Mouse (Mus musculus) limb, embryonic 12.5 days (tissue): ENCODE data around the gene Brsk1. TPM values are rescaled to one million over a fixed set of nuclear protein-coding genes. Genes with fewer than 3 reads are reported as not detected.
A peak's percentile ranks its signal among the peaks of the same experiment; 100 is the strongest.

Experiments
- ATAC-seq: fragments of 200-750 bp; cut with Nextera tagmentation; 2 replicates; pipeline ENCODE4 v1.8.0; 2017; ENCODE audit warnings: low read depth, moderate TSS enrichment; ENCODE audit not compliant: insufficient number of reproducible peaks, insufficient read depth, low FRiP score, low TSS enrichment
- H3K27ac ChIP-seq: fragments of 300-500 bp; sonication (generic); 2 replicates; pipeline ENCODE4 v1.5.1; 2016; ENCODE audit warnings: mild to moderate bottlenecking, moderate library complexity
- H3K27me3 ChIP-seq: fragments of 300-500 bp; sonication (generic); 2 replicates; pipeline ENCODE4 v1.6.1; 2016; ENCODE audit warnings: mild to moderate bottlenecking, moderate library complexity
- H3K36me3 ChIP-seq: fragments of 300-500 bp; sonication (generic); 2 replicates; pipeline ENCODE4 v1.6.1; 2016; ENCODE audit warnings: mild to moderate bottlenecking, moderate library complexity
- H3K4me1 ChIP-seq: fragments of 300-500 bp; sonication (generic); replicated peaks from 2 replicates; pipeline ENCODE4 v1.6.1; 2016
- H3K4me2 ChIP-seq: fragments of 300-500 bp; sonication (generic); 2 replicates; pipeline ENCODE4 v1.6.1; 2016; ENCODE audit warnings: mild to moderate bottlenecking, moderate library complexity
- H3K4me3 ChIP-seq: fragments of 300-500 bp; sonication (generic); replicated peaks from 2 replicates; pipeline ENCODE4 v1.5.1; 2016; ENCODE audit warnings: mild to moderate bottlenecking
- H3K9ac ChIP-seq: fragments of 300-500 bp; sonication (generic); replicated peaks from 2 replicates; pipeline ENCODE4 v1.6.1; 2016; ENCODE audit warnings: mild to moderate bottlenecking, moderate library complexity
- H3K9me3 ChIP-seq: fragments of 300-500 bp; sonication (generic); 2 replicates; pipeline ENCODE4 v1.6.1; 2016; ENCODE audit warnings: mild to moderate bottlenecking, moderate library complexity
- WGBS: fragments of 180-500 bp; shearing (Covaris S2); methylation state at CpG from one replicate; pipeline ENCODE4 v1.1.7; 2016; 5-methylcytosine and 5-hydroxymethylcytosine counted together
- polyA plus RNA-seq: library from polyadenylated mRNA; unstranded; fragments of >200 nt; fragmentation: Nextera tagmentation; extraction: Ambion mirVana; gene quantifications from 2 replicates; pipeline ENCODE4 v1.2.1, GENCODE M21; 2016

Gene Brsk1
- polyA plus RNA-seq, 1 experiment from 2014 or later, result 3.6 TPM

DNA sequence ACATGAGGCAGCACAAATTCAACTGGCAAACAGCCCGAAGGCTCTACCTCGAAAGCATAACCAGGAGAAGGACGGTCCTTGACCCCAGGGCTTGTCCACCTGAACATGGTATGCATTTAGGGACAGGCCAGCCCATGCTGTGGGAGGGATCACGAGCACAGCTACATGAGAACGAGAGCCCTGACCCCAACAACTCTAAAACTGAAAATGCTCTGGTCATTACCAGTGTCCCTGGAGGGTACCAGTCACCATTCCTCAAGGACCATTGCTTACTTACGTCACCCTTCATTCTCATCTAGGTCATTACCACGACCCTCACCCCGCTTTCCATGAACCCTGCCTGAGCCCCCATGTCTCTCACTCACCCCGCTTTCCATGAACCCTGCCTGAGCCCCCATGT, 21.2 kb upstream of the Brsk1 start:
- H3K9me3 ChIP-seq, result no peaks in the 10 kb centered on the region
- no peak overlapping the region for H3K9ac ChIP-seq
- no peak overlapping the region for H3K4me3 ChIP-seq
- H3K27me3 ChIP-seq, result no peaks in the 10 kb centered on the region
- no peak overlapping the region for H3K27ac ChIP-seq
- WGBS, result 96% methylated on average over 9 of the region's 9 CpGs
- ATAC-seq, result no peak
- H3K36me3 ChIP-seq, result peaks cover 73% of the 10 kb centered on the region
- H3K4me1 ChIP-seq, result no peaks in the 10 kb centered on the region
- H3K4me2 ChIP-seq, result no peak overlapping the region

DNA sequence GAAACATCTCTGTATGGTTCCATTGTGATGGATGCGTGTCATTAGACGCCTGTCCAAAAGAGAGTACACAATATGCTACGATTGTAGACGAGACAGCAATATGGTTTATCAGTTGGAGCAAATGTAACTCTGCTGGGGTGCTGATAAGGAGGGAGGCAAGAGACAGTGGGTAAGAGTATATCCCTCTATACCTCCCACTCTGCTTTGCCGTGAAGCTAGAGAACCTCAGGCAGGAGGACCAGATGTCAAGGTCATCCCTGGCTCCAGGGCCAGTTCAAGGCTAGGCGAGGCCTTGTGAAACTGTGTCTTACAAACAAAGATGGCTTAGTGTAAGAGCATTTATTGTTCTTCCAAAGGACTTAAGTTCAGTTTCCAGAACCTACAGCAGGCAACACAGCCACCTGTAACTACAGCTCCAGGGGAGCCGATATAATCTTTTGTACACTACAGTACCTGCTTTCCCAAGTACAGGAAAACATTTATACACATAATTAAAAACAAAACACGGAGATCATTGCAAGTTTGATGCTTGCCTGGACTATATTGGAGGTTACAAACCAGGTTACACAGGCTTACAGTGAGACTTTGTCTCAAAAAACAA, 19.6 kb upstream of the Brsk1 start:
- Histone ChIP-seq H3K9me3 (no peaks in the 10 kb centered on the region), H3K4me2 (no peak overlapping the region)

DNA sequence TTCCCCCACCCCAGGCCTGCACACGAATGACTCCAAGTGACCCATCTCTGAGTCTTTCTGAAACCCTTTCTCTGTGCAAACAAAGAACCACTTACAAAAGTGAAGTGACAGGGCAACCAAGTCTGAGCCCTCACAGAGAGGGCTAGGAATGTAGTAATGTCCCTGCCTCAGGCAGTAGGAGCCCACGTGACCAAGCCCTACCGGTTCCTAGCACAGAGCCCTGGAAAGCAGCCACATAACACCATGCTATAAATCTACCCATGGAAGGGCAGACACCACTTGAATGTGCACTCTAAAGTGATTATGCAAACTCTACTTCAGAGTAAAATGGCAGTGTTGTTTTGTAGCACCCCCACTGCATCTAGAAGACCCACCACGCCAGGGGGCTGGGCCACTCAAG, 18.4 kb upstream of the Brsk1 start:
- no peak overlapping the region for H3K9ac ChIP-seq
- WGBS, result 59% methylated on average over 4 of the region's 4 CpGs
- no peak overlapping the region for H3K4me2 ChIP-seq
- H3K4me1 ChIP-seq, result no peaks in the 10 kb centered on the region
- H3K9me3 ChIP-seq, result no peaks in the 10 kb centered on the region
- 0 out of 2 replicates have a peak overlapping the region, but pooled peaks have one; percentile 37 for H3K27ac ChIP-seq
- no peak overlapping the region for H3K4me3 ChIP-seq
- peaks cover 83% of the 10 kb centered on the region for H3K36me3 ChIP-seq
- no peaks in the 10 kb centered on the region for H3K27me3 ChIP-seq
- ATAC-seq, result no peak; the same call in 1 of the 2 replicates

More for the DNA sequence above, 19.6 kb upstream of the Brsk1 start:
- Histone ChIP-seq H3K36me3 (peaks cover 82% of the 10 kb centered on the region), H3K27me3 (no peaks in the 10 kb centered on the region), H3K27ac (no peak overlapping the region), H3K9ac (no peak overlapping the region), H3K4me3 (no peak overlapping the region), H3K4me1 (no peaks in the 10 kb centered on the region)
- 88% methylated on average over 8 of the region's 8 CpGs for WGBS
- ATAC-seq, result no peak

DNA sequence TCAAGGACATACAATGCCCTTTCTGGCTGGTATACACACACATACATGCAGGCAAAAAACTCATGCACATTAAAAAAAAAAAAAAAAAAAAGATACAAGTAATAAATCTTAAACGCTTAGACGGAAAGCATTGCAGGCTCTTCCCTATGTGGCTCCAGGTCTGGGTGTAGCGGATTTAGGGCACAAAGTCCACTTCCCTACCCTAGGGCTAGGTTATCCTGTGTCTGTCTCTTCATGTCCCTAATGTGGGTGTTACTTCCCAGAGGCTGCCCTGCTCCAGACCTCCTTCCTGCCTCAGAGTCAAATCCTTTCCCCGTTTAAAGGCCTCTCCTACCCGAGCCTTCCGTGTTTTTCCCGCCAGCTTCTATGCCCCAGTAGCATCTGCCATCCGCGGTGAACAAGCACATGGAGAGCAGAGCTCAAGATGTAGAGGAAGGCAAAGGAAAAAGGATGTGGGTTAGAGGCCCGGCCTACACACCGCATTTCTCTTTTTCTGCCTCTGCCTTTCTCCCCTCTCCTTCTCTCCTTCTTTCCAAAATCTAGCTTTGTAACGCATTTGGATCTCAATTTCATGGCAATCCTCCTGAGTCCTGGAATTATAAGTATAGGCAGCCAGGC, 16.2 kb upstream of the Brsk1 start:
- Histone ChIP-seq H3K36me3 (peaks cover 76% of the 10 kb centered on the region), H3K9ac (no peak overlapping the region), H3K4me3 (no peak overlapping the region), H3K27ac (no peak overlapping the region), H3K9me3 (no peaks in the 10 kb centered on the region), H3K4me1 (no peaks in the 10 kb centered on the region), H3K4me2 (no peak overlapping the region), H3K27me3 (no peaks in the 10 kb centered on the region)
- ATAC-seq, result no peak
- 89% methylated on average over 12 of the region's 12 CpGs for WGBS

DNA sequence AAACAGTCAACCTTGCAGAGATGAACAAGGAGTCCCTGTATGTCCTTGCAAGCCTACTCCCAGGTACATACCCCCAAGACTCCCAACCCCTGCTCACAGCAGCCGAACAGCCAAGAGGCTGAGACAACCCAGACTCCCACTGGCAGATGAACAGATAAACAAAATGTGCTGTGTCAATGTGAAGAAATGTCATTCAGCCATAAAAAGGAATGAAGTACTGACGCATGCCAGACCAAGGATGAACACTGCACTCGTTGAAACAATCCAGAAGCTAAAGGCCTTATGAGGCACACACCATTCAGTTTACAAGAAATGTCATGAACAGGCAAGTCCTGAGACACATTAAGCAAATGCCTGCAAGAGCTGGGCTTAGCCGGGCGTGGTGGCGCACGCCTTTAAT, 15.2 kb upstream of the Brsk1 start:
- no peak overlapping the region for H3K27ac ChIP-seq
- 87% methylated on average over 7 of the region's 7 CpGs for WGBS
- no peak overlapping the region for H3K4me2 ChIP-seq
- no peak for ATAC-seq
- H3K27me3 ChIP-seq, result no peaks in the 10 kb centered on the region
- H3K4me3 ChIP-seq, result no peak overlapping the region
- no peak overlapping the region for H3K9ac ChIP-seq
- H3K36me3 ChIP-seq, result peaks cover 76% of the 10 kb centered on the region
- H3K4me1 ChIP-seq, result no peaks in the 10 kb centered on the region
- no peaks in the 10 kb centered on the region for H3K9me3 ChIP-seq

DNA sequence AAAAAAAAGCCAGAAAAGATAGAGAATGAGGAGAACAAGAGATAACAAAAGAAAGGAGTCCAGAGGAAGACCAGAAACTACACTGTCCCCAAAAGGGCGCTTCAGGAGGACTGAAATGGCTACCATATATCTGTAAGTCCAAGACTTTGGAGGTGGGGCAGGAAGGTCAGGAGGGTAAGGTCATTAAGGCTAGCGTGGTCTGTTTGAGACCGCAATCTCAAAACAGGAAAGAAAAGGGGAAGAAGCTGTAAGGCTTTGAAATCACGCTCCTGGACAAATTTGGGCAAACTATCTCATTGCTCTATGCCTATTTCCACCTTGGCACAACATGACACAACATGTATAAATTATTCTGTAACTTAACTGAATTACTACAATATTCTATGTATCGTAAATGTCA, 7.1 kb upstream of the Brsk1 start:
- ATAC-seq, result no peak
- no peak overlapping the region for H3K4me3 ChIP-seq
- 84% methylated on average over 5 of the region's 5 CpGs for WGBS

DNA sequence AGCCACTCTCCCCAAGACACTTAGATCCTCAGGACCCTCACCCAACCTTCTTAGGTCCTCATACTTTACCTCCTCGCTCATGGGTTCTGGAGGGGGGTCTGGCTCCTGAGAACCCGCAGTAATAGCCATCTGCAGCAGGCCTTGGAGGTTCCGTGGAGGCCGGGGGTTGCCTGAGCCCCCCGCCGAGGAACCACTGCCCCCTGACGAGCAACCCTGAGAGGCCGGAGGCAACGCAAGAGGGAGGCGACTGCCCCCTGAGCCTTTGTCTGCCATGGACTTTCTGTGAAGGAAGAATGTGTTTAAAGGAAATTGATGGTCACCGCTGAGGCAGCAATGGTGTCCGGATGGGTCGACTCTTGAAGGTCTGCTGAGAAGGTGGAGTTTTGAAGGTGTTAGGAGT, 6.2 kb upstream of the Brsk1 start:
- Histone ChIP-seq H3K27me3 (no peaks in the 10 kb centered on the region), H3K9ac (peak overlapping the region; percentile 62), H3K27ac (peak overlapping the region; percentile 73; the same call in 1 of the 2 replicates), H3K36me3 (peaks cover 31% of the 10 kb centered on the region), H3K4me1 (peaks cover 7% of the 10 kb centered on the region), H3K9me3 (no peaks in the 10 kb centered on the region), H3K4me3 (peak overlapping the region; percentile 73), H3K4me2 (peak overlapping the region; percentile 96)
- WGBS, result 3% methylated on average over 13 of the region's 13 CpGs
- no peak for ATAC-seq

More for the DNA sequence above, 7.1 kb upstream of the Brsk1 start:
- Histone ChIP-seq H3K9me3 (no peaks in the 10 kb centered on the region), H3K27ac (no peak overlapping the region), H3K27me3 (no peaks in the 10 kb centered on the region), H3K4me2 (no peak overlapping the region), H3K9ac (no peak overlapping the region), H3K36me3 (peaks cover 35% of the 10 kb centered on the region), H3K4me1 (peaks cover 7% of the 10 kb centered on the region)

DNA sequence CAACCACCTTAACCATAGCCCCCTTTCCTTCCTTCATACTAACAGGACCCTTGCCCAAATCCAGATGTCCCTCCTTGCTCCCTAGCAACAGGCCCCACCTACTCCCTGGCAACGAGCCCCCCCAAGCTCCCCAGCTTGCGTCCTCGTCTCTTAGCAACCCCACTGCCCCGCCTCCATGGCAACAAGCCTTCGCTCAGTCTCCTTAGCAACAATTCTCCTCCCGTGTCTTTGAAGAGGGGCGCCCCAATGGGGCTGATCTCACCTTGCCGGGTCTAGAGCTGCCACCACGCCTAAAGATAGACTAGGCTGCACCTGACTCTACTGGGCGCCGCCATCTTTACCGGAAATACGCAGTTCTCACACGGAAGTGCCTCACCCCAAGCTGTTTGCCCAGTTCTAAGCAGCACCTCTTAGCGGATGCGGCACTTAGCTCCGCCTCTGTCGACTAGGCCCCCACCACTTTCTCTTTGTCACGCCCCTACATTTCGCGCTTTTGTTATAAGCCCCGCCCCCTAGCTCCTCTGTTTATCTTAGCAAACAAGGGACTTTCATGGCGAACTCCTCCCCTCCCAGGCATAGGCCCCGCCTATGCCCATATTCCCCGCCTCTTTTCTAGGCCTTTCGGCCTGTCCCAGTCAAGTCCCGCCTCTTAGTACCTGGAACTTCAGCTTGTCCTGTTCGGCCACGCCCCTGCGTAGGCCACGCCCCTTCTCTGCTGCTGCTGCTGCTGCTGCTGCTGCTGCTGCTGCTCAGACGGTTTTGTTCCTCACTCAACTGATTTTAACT, 5.6 kb upstream of the Brsk1 start, which contains the start of gene Hspbp1:
Hspbp1 (minus strand) TSS at position 437 of the 786 bp plus-strand sequence.
- Histone ChIP-seq H3K27ac (peak within 1 kb of the TSS; percentile 73), H3K9me3 (no peaks in the 10 kb centered on the region), H3K9ac (peak within 1 kb of the TSS; percentile 62), H3K4me3 (peak within 1 kb of the TSS; percentile 73), H3K4me2 (peak within 1 kb of the TSS; percentile 96), H3K4me1 (peaks cover 7% of the 10 kb centered on the region), H3K27me3 (no peaks in the 10 kb centered on the region), H3K36me3 (peaks cover 28% of the 10 kb centered on the region)
- ATAC-seq, result peak; percentile 99
- WGBS, result under 1% methylated on average over 32 of the region's 32 CpGs

DNA sequence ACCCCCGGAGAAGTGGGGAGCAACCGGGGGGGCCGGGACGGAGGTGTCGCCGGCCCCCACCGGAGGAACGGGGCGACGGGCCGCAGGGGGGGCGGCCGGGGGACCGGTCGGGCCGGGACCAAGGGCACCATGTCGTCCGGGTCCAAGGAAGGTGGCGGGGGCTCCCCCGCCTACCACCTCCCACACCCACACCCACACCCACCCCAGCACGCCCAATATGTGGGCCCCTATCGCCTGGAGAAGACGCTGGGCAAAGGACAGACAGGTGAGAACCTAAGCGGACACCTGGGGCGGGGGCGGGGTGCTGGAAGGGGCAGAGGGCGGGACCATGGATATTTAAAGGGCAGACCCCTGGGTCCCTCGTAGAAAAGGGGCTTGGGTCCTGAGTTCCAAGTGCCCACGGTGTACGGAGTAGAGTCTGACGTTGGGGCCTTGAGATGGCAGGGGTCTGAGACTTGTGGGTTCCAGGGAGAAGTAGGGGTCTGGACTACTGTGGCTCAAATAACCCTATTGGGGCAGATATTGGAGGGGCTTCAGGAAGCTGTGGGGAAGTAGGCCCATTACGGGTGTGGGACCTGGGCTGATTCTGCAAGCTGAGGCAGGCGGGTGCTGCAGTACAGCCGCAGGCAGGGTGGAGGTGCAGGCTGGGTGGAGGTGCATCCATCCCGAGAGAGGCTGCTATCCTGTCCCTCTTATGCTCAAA, 698 bp downstream of the Brsk1 start:
- Histone ChIP-seq H3K4me3 (peak overlapping the region; percentile 99), H3K27ac (peak overlapping the region; percentile 96), H3K36me3 (peaks cover 37% of the 10 kb centered on the region), H3K9ac (peak overlapping the region; percentile 100), H3K4me1 (peaks cover 8% of the 10 kb centered on the region), H3K4me2 (peak overlapping the region; percentile 84), H3K27me3 (no peaks in the 10 kb centered on the region), H3K9me3 (no peaks in the 10 kb centered on the region)
- ATAC-seq, result peak; percentile 61; the same call in 1 of the 2 replicates
- WGBS, result 4% methylated on average over 32 of the region's 35 CpGs

DNA sequence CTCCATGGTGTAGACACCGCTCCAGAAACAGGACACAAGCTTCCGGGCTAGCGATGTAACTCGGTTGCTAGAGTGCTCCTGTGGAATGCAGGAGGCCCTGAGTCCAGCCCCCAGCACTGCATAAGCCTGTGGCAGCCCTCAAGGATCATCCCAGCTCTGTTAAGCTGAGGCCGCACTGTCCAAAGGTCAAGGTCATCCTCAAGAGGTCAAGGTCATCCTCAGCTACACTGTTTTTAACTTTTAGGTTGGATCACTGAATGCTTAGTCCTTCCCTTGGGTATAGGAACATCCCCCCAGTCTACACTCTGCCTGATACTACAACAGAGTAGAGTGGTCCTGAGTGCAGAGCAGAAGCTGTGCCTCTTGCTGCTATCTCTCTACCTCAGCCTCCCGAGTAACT, 2.6 kb downstream of the Brsk1 start:
- no peaks in the 10 kb centered on the region for H3K27me3 ChIP-seq
- H3K27ac ChIP-seq, result no peak overlapping the region
- ATAC-seq, result no peak
- no peaks in the 10 kb centered on the region for H3K9me3 ChIP-seq
- no peak overlapping the region for H3K4me3 ChIP-seq
- 91% methylated on average over 6 of the region's 6 CpGs for WGBS
- H3K36me3 ChIP-seq, result peaks cover 54% of the 10 kb centered on the region
- H3K9ac ChIP-seq, result no peak overlapping the region
- peaks cover 8% of the 10 kb centered on the region for H3K4me1 ChIP-seq
- no peak overlapping the region for H3K4me2 ChIP-seq

DNA sequence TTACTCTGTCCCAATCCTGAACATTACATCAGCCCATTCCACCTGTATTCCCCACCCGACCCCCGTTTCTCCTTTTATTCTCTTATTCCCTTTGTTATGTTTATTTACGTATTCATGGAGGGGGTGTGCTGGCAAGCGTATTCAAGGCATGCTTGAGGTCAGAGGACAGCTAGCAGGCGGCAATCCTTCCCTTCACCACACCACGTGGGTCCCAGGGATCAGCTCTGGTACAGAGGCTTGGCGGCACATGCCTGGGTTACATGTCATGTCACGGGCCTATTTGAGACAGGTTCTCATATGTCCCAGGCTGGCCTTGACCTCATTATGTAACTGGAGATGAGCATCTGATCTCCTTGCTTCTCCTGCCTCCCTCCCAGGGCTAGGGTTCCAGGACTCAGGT, 11.9 kb downstream of the Brsk1 start:
- H3K4me2 ChIP-seq, result no peak overlapping the region
- H3K4me1 ChIP-seq, result no peaks in the 10 kb centered on the region
- H3K9me3 ChIP-seq, result no peaks in the 10 kb centered on the region
- 63% methylated on average over 8 of the region's 8 CpGs for WGBS
- peaks cover 93% of the 10 kb centered on the region for H3K36me3 ChIP-seq
- ATAC-seq, result no peak
- no peaks in the 10 kb centered on the region for H3K27me3 ChIP-seq
- no peak overlapping the region for H3K27ac ChIP-seq
- H3K9ac ChIP-seq, result no peak overlapping the region
- no peak overlapping the region for H3K4me3 ChIP-seq
